8 mouse cellular contexts compared by ENCODE assay signal in genomic region chr12:112587125-112588124, GRCm38 (mm10). TPM values are rescaled to one million over a fixed set of nuclear protein-coding genes. Genes with fewer than 3 reads are reported as not detected.
DNase-seq lines count a peak whose midpoint lies in the region; ATAC-seq and TF ChIP-seq lines count a peak whose summit lies in the region.

No protein-coding gene starts in this region.

- H3K36me3 ChIP-seq in kidney, postnatal 0 days (ENCODE audit: insufficient read depth, low read length), result no peaks in the 10 kb centered on the region
- H3K36me3 ChIP-seq in liver, embryonic 13.5 days, result no peaks in the 10 kb centered on the region

- intact Hi-C loops in gastrocnemius, postnatal 14 days (cut with DNase I; ENCODE audit: low total_unique reads), result no loop called here

- no peak for TF ChIP-seq CTCF in kidney, postnatal 0 days (IDR thresholded peaks at IDR 0.05; ENCODE audit: low read depth)

- no peak overlapping the region for H3K9ac ChIP-seq in kidney, postnatal 0 days (ENCODE audit: low read depth, low read length)
- no peak overlapping the region for H3K9ac ChIP-seq in liver, embryonic 13.5 days

- ATAC-seq in kidney, postnatal 0 days (replicated peaks; ENCODE audit: low FRiP score, low read depth), result no peak
- ATAC-seq in liver, embryonic 13.5 days (ENCODE audit: low read depth), result peak; percentile 50

- peak overlapping the region; percentile 92; the same call in 1 of the 2 replicates for H3K4me2 ChIP-seq in kidney, postnatal 0 days (ENCODE audit: low read length)
- H3K4me2 ChIP-seq in liver, embryonic 13.5 days, result peak overlapping the region; percentile 76

- WGBS in kidney, postnatal 0 days, result 70% methylated on average over 14 of the region's 14 CpGs
- WGBS in liver, embryonic 13.5 days (ENCODE audit: insufficient replicate concordance), result 64% methylated on average over 14 of the region's 14 CpGs

- H3K27me3 ChIP-seq in kidney, postnatal 0 days (ENCODE audit: insufficient read depth, low read length), result no peaks in the 10 kb centered on the region
- H3K27me3 ChIP-seq in liver, embryonic 13.5 days, result peaks cover 31% of the 10 kb centered on the region

- DNase-seq in kidney, postnatal 0 days (ENCODE audit: low spot score), result no peak
- no peak for DNase-seq in kidney, postnatal 14 days
- peak; percentile 81 for DNase-seq in T-cell, adult 2 months (ENCODE audit: low spot score)
- peak; percentile 65 for DNase-seq in gastrocnemius, postnatal 14 days
- no peak for DNase-seq in liver, embryonic 13.5 days
- no peak for DNase-seq in thymus, postnatal 10 days (ENCODE audit: low spot score in 2 of 2)
- no peak for DNase-seq in urinary bladder, postnatal 14 days (ENCODE audit: low spot score)
- no peak for DNase-seq in layer of hippocampus, postnatal 36 days

- no peaks in the 10 kb centered on the region for H3K9me3 ChIP-seq in kidney, postnatal 0 days (replicated peaks; ENCODE audit: low read length)
- H3K9me3 ChIP-seq in liver, embryonic 13.5 days (replicated peaks), result no peaks in the 10 kb centered on the region

- peak overlapping the region; percentile 62; the same call in 1 of the 2 replicates for H3K27ac ChIP-seq in kidney, postnatal 0 days
- H3K27ac ChIP-seq in liver, embryonic 13.5 days, result peak overlapping the region; percentile 77

- H3K4me1 ChIP-seq in kidney, postnatal 0 days (replicated peaks; ENCODE audit: insufficient read depth, low read length), result peaks cover 21% of the 10 kb centered on the region
- peaks cover 63% of the 10 kb centered on the region for H3K4me1 ChIP-seq in liver, embryonic 13.5 days (replicated peaks)

- H3K4me3 ChIP-seq in kidney, postnatal 0 days (replicated peaks; ENCODE audit: low read depth, low read length), result no peak overlapping the region
- H3K4me3 ChIP-seq in liver, embryonic 13.5 days (replicated peaks), result no peak overlapping the region

RNA-seq across cellular contexts. Expression of gene Inf2, which starts 1.2 kb away (rescaled TPM):
- polyA plus RNA-seq in kidney, postnatal 0 days (2015; fragmentation: Nextera tagmentation; extraction: Ambion mirVana), result 2.5 and 3.8 TPM in 2 replicates
- 10 to 100 TPM; 15.0 to 16.1 TPM for total RNA-seq in gastrocnemius, postnatal 14 days (2021)
- polyA plus RNA-seq in liver, embryonic 13.5 days (2015; fragmentation: Nextera tagmentation; extraction: Ambion mirVana), result 1.4 and 2.1 TPM in 2 replicates
- 100 to 1,000 TPM; 127 to 142 TPM for total RNA-seq in layer of hippocampus, postnatal 36 days (2021)

RNA-seq across cellular contexts. Expression of gene Adssl1, which starts 32.4 kb away (rescaled TPM):
- polyA plus RNA-seq in kidney, postnatal 0 days (2015; fragmentation: Nextera tagmentation; extraction: Ambion mirVana), result 13.4 and 14.5 TPM in 2 replicates
- 100 to 1,000 TPM; 462 to 471 TPM for total RNA-seq in gastrocnemius, postnatal 14 days (2021)
- 6.7 and 7.5 TPM in 2 replicates for polyA plus RNA-seq in liver, embryonic 13.5 days (2015; fragmentation: Nextera tagmentation; extraction: Ambion mirVana)
- 10 to 100 TPM; 11.9 to 12.6 TPM for total RNA-seq in layer of hippocampus, postnatal 36 days (2021)

RNA-seq across cellular contexts. Expression of gene Siva1, which starts 57.1 kb away (rescaled TPM):
- polyA plus RNA-seq in kidney, postnatal 0 days (2015; fragmentation: Nextera tagmentation; extraction: Ambion mirVana), result 202 and 209 TPM in 2 replicates
- total RNA-seq in gastrocnemius, postnatal 14 days (2021), result 10 to 100 TPM; 16.9 to 18.7 TPM
- polyA plus RNA-seq in liver, embryonic 13.5 days (2015; fragmentation: Nextera tagmentation; extraction: Ambion mirVana), result 120 and 148 TPM in 2 replicates
- total RNA-seq in layer of hippocampus, postnatal 36 days (2021), result 10 to 100 TPM; 20.2 to 24.0 TPM

Comparison
In these comparisons a context has a peak if more than half of its experiments do, and no peak if none do; other contexts are left out.
1. DNase-seq: peak in T-cell, adult 2 months (single experiment) and gastrocnemius, postnatal 14 days (single experiment); none in kidney, postnatal 0 days (single experiment), kidney, postnatal 14 days (single experiment), liver, embryonic 13.5 days (single experiment), thymus, postnatal 10 days (0 of 2), urinary bladder, postnatal 14 days (single experiment) and layer of hippocampus, postnatal 36 days (0 of 2).
2. RNA of gene Inf2, which starts 1.2 kb away (total RNA-seq): 127 to 142 TPM in layer of hippocampus, postnatal 36 days; 15.0 to 16.1 TPM in gastrocnemius, postnatal 14 days; every median in the first group is over 4 times any median in the second.
3. RNA of gene Adssl1, which starts 32.4 kb away (total RNA-seq): 462 to 471 TPM in gastrocnemius, postnatal 14 days; 11.9 to 12.6 TPM in layer of hippocampus, postnatal 36 days; every median in the first group is over 10 times any median in the second.